Mouse (Mus musculus) limb, embryonic 14.5 days (tissue): ENCODE results near the gene Klhl33. TPM values are rescaled to one million over a fixed set of nuclear protein-coding genes. Genes with fewer than 3 reads are reported as not detected.
"Not testable (repeated sequence)": the region's sequence is repeated elsewhere in the genome, so short reads cannot be mapped to it uniquely, and the experiment has no call there.

Experiments used
- ATAC-seq: fragments of 200-750 bp; cut with Nextera tagmentation; 2 replicates; pipeline ENCODE4 v1.8.0; 2017; ENCODE audit warnings: low read depth, moderate number of reproducible peaks, moderate TSS enrichment; ENCODE audit not compliant: low FRiP score
- DNase-seq: peaks from one replicate; pipeline ENCODE4 v3.0.0-alpha.2; 2015; ENCODE audit warnings: low spot score
- H3K27ac ChIP-seq: fragments of 300-500 bp; sonication (generic); replicated peaks from 2 replicates; pipeline ENCODE4 v1.5.1; 2014; ENCODE audit warnings: low read depth, mild to moderate bottlenecking, low read length, moderate library complexity, mixed read lengths
- H3K27me3 ChIP-seq: fragments of 300-500 bp; sonication (generic); 2 replicates; pipeline ENCODE4 v1.6.1; 2014; ENCODE audit warnings: low read length, mixed read lengths; ENCODE audit not compliant: control insufficient read depth, insufficient read depth
- H3K36me3 ChIP-seq: fragments of 300-500 bp; sonication (generic); 2 replicates; pipeline ENCODE4 v1.6.1; 2014; ENCODE audit warnings: mild to moderate bottlenecking, low read length, moderate library complexity, mixed read lengths; ENCODE audit not compliant: control insufficient read depth, insufficient read depth
- H3K4me1 ChIP-seq: fragments of 300-500 bp; sonication (generic); 2 replicates; pipeline ENCODE4 v1.6.1; 2014; ENCODE audit warnings: antibody characterized with exemption, low read length, mixed read lengths; ENCODE audit not compliant: control insufficient read depth, insufficient read depth
- H3K4me2 ChIP-seq: fragments of 300-500 bp; sonication (generic); replicated peaks from 2 replicates; pipeline ENCODE4 v1.6.1; 2014; ENCODE audit warnings: low read depth, mild to moderate bottlenecking, low read length, moderate library complexity; ENCODE audit not compliant: severe bottlenecking
- H3K4me3 ChIP-seq: fragments of 300-500 bp; sonication (generic); replicated peaks from 2 replicates; pipeline ENCODE4 v1.5.1; 2014; ENCODE audit warnings: low read length
- H3K9ac ChIP-seq: fragments of 300-500 bp; sonication (generic); 2 replicates; pipeline ENCODE4 v1.6.1; 2014; ENCODE audit warnings: mild to moderate bottlenecking, low read depth, low read length, moderate library complexity; ENCODE audit not compliant: severe bottlenecking
- H3K9me3 ChIP-seq: fragments of 300-500 bp; sonication (generic); 2 replicates; pipeline ENCODE4 v1.6.1; 2016; ENCODE audit warnings: low read length; ENCODE audit not compliant: control insufficient read depth
- POLR2A ChIP-seq: fragments of 200-500 bp; IDR thresholded peaks from 2 replicates; pipeline ENCODE4 v1.8.0; 2012; ENCODE audit warnings: inconsistent platforms, mild to moderate bottlenecking, moderate library complexity, borderline replicate concordance; ENCODE audit not compliant: insufficient read depth, insufficient read length; ENCODE audit errors: extremely low read depth
- WGBS: fragments of 180-500 bp; shearing (Covaris S2); extraction: QIAGEN DNeasy Blood & Tissue Kit; methylation state at CpG from one replicate; pipeline ENCODE4 v1.1.7; 2014; 5-methylcytosine and 5-hydroxymethylcytosine counted together
- polyA plus RNA-seq, 2 experiments: library from polyadenylated mRNA; depleted of rRNA in 1 of 2; stranded (reverse) in 1 of 2; unstranded in 1 of 2; fragments of >200 nt; fragmentation: Nextera tagmentation in 1 of 2; extraction: Ambion mirVana in 1 of 2; gene quantifications; 2 replicates each; pipeline versions ENCODE4 v1.2.1 to v1.2.3; 2012 to 2014

The Klhl33 gene
- polyA plus RNA-seq, 2 experiments = 0.08 to 0.28 TPM

- TF ChIP-seq POLR2A = no peak
- no peaks in the 10 kb centered on the region for H3K4me1 ChIP-seq
- no peak overlapping the region for H3K4me2 ChIP-seq
- no peak overlapping the region for H3K27ac ChIP-seq
- DNase-seq (no peak), ATAC-seq (no peak)
- 62% methylated on average over 3 of the region's 3 CpGs for WGBS
- no peaks in the 10 kb centered on the region for H3K9me3 ChIP-seq
- no peaks in the 10 kb centered on the region for H3K27me3 ChIP-seq
- no peak overlapping the region for H3K4me3 ChIP-seq
- H3K9ac ChIP-seq = no peak overlapping the region
- H3K36me3 ChIP-seq = peaks cover 51% of the 10 kb centered on the region
Measured at GRCm38 (mm10) chr14:50911356-50911755, 14.0 kb upstream of the Klhl33 start.

DNA sequence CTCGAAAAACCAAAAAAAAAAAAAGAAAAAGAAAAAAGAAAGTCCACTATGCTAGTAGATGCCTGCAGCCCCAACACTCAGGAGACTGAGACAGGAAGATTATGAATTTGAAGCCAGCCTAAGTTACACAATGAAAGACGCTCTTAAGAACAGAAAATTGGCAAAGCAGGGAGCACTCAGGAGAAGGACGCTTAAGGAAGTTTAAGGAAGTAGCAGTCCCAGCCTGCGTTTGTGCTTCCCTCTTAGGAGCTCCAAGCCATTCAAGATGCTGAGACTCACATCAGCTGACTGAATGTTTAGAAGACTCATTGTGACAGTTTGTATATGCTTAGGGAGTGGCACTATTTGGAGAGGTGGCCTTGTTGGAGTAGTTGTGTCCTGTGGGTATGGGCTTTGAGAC, 10.8 kb upstream of the Klhl33 start:
- no peak for ATAC-seq
- 74% methylated on average over 4 of the region's 4 CpGs for WGBS
- H3K27ac ChIP-seq = no peak overlapping the region

GRCm38 (mm10) chr14:50905327-50905726, 8.0 kb upstream of the Klhl33 start:
- not testable (repeated sequence) for H3K36me3 ChIP-seq, H3K27me3 ChIP-seq, H3K27ac ChIP-seq, H3K4me2 ChIP-seq, ATAC-seq, H3K4me3 ChIP-seq, DNase-seq, H3K4me1 ChIP-seq, H3K9me3 ChIP-seq, H3K9ac ChIP-seq

More for the DNA sequence above, 10.8 kb upstream of the Klhl33 start:
- Histone ChIP-seq H3K27me3 (no peaks in the 10 kb centered on the region), H3K4me1 (peaks cover 6% of the 10 kb centered on the region; the same call in 1 of the 2 replicates), H3K9me3 (no peaks in the 10 kb centered on the region), H3K4me2 (no peak overlapping the region), H3K4me3 (no peak overlapping the region), H3K36me3 (peaks cover 22% of the 10 kb centered on the region), H3K9ac (no peak overlapping the region)
- no peak for TF ChIP-seq POLR2A
- no peak for DNase-seq

DNA sequence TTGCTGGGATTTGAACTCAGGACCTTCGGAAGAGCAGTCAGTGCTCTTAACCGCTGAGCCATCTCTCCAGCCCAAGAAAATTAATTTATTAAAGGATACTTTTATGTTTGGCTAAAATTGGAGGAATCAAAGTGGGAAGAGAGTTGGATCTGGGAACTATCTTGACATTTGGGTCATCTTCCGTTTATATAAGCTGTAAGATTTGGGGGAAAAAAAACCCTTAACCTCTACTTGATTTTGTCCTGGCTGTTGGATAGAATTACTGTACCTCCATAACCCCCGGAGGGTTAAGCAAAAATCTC, 7.5 kb upstream of the Klhl33 start:
- Histone ChIP-seq H3K4me3 (no peak overlapping the region), H3K4me1 (peaks cover 6% of the 10 kb centered on the region; the same call in 1 of the 2 replicates), H3K27me3 (no peaks in the 10 kb centered on the region), H3K27ac (no peak overlapping the region), H3K4me2 (no peak overlapping the region), H3K9ac (no peak overlapping the region), H3K36me3 (no peaks in the 10 kb centered on the region), H3K9me3 (no peaks in the 10 kb centered on the region)
- ATAC-seq = no peak
- WGBS = 85% methylated on average over 4 of the region's 4 CpGs
- TF ChIP-seq POLR2A = no peak
- DNase-seq = no peak

- H3K27ac ChIP-seq = no peak overlapping the region
- no peaks in the 10 kb centered on the region for H3K36me3 ChIP-seq
- peak overlapping the region; percentile 57 for H3K4me2 ChIP-seq
- peak overlapping the region; percentile 35 for H3K4me3 ChIP-seq
- DNase-seq (peak; percentile 55), ATAC-seq (peak; percentile 53)
- no peaks in the 10 kb centered on the region for H3K27me3 ChIP-seq
- no peak for TF ChIP-seq POLR2A
- 4% methylated on average over 26 of the region's 26 CpGs for WGBS
- peak overlapping the region; percentile 40 for H3K9ac ChIP-seq
- H3K9me3 ChIP-seq = no peaks in the 10 kb centered on the region
- peaks cover 6% of the 10 kb centered on the region; the same call in 1 of the 2 replicates for H3K4me1 ChIP-seq
Measured at GRCm38 (mm10) chr14:50903973-50904827, 6.9 kb upstream of the Klhl33 start.

GRCm38 (mm10) chr14:50897992-50898391, 685 bp upstream of the Klhl33 start:
- H3K4me3 ChIP-seq, H3K4me1 ChIP-seq, H3K27ac ChIP-seq, H3K9me3 ChIP-seq, DNase-seq, H3K4me2 ChIP-seq, ATAC-seq, H3K9ac ChIP-seq, H3K36me3 ChIP-seq: not testable (repeated sequence)
- WGBS = 87% methylated on average over 2 of the region's 2 CpGs
- peaks cover 22% of the 10 kb centered on the region; the same call in 1 of the 2 replicates for H3K27me3 ChIP-seq
